Mouse (Mus musculus) stomach, postnatal 0 days (tissue): ENCODE measurements around the gene Dcaf12. TPM values are rescaled to one million over a fixed set of nuclear protein-coding genes. Genes with fewer than 3 reads are reported as not detected.

ENCODE experiments used
- ATAC-seq: fragments of 200-750 bp; cut with Nextera tagmentation; 2 replicates; pipeline ENCODE4 v1.8.0; 2017; ENCODE audit not compliant: low FRiP score, low TSS enrichment
- DNase-seq: peaks from one replicate; pipeline ENCODE4 v3.0.0-alpha.2; 2016; ENCODE audit warnings: low spot score
- H3K27ac ChIP-seq: fragments of 300-500 bp; sonication (generic); replicated peaks from 2 replicates; pipeline ENCODE4 v1.5.1; 2014; ENCODE audit warnings: mild to moderate bottlenecking, control low read depth
- H3K27me3 ChIP-seq: fragments of 300-500 bp; sonication (generic); 2 replicates; pipeline ENCODE4 v1.6.1; 2014; ENCODE audit warnings: low read length; ENCODE audit not compliant: control insufficient read depth, insufficient read depth
- H3K36me3 ChIP-seq: fragments of 300-500 bp; sonication (generic); 2 replicates; pipeline ENCODE4 v1.6.1; 2014; ENCODE audit warnings: low read length, mixed read lengths; ENCODE audit not compliant: control insufficient read depth, insufficient read depth
- H3K4me1 ChIP-seq: fragments of 300-500 bp; sonication (generic); replicated peaks from 2 replicates; pipeline ENCODE4 v1.6.1; 2014; ENCODE audit warnings: antibody characterized with exemption; ENCODE audit not compliant: control insufficient read depth, insufficient read depth
- H3K4me2 ChIP-seq: fragments of 300-500 bp; sonication (generic); replicated peaks from 2 replicates; pipeline ENCODE4 v1.6.1; 2014; ENCODE audit warnings: low read depth, mild to moderate bottlenecking, control low read depth, moderate library complexity
- H3K4me3 ChIP-seq: fragments of 300-500 bp; sonication (generic); 2 replicates; pipeline ENCODE4 v1.5.1; 2014; ENCODE audit warnings: low read depth, low read length, control low read depth
- H3K9ac ChIP-seq: fragments of 300-500 bp; sonication (generic); 2 replicates; pipeline ENCODE4 v1.6.1; 2014; ENCODE audit warnings: mild to moderate bottlenecking, low read length, control low read depth, mixed read lengths
- H3K9me3 ChIP-seq: fragments of 300-500 bp; sonication (generic); 2 replicates; pipeline ENCODE4 v1.6.1; 2016; ENCODE audit warnings: low read length; ENCODE audit not compliant: control insufficient read depth
- CTCF ChIP-seq: IDR thresholded peaks from 2 replicates; pipeline ENCODE4 v1.5.1; 2016; ENCODE audit warnings: antibody characterized with exemption, low read depth, mild to moderate bottlenecking, moderate library complexity
- EP300 ChIP-seq: optimal IDR thresholded peaks from 2 replicates; pipeline ENCODE3; 2016; ENCODE audit warnings: antibody characterized with exemption
- whole genome bisulfite sequencing: fragments of 180-500 bp; shearing (Covaris S2); extraction: QIAGEN DNeasy Blood & Tissue Kit; methylation state at CpG from one replicate; pipeline ENCODE4 v1.1.7; 2014; 5-methylcytosine and 5-hydroxymethylcytosine counted together
- polyA plus RNA-seq: library from polyadenylated mRNA; unstranded; fragments of >200 nt; fragmentation: Nextera tagmentation; extraction: Ambion mirVana; gene quantifications from 2 replicates; pipeline ENCODE4 v1.2.1, GENCODE M21; 2015

Dcaf12 gene
- polyA plus RNA-seq, 1 experiment from 2014 or later, result 32.4 TPM

GRCm38 (mm10) chr4:41303671-41304070 is 11.0 kb downstream of the Dcaf12 start:
- no peak overlapping the region for H3K9ac ChIP-seq
- 73% methylated on average over 7 of the region's 7 CpGs for WGBS
- no peaks in the 10 kb centered on the region for H3K9me3 ChIP-seq
- H3K4me3 ChIP-seq, result no peak overlapping the region
- no peak overlapping the region for H3K27ac ChIP-seq
- H3K4me2 ChIP-seq, result no peak overlapping the region
- no peaks in the 10 kb centered on the region for H3K27me3 ChIP-seq
- DNase-seq (no peak), ATAC-seq (no peak)
- TF ChIP-seq EP300 (no peak), CTCF (no peak)
- H3K36me3 ChIP-seq, result peaks cover 23% of the 10 kb centered on the region
- H3K4me1 ChIP-seq, result no peaks in the 10 kb centered on the region

GRCm38 (mm10) chr4:41298976-41299375 is 15.7 kb downstream of the Dcaf12 start:
- Histone ChIP-seq H3K27ac (no peak overlapping the region), H3K9ac (no peak overlapping the region), H3K27me3 (no peaks in the 10 kb centered on the region), H3K4me2 (no peak overlapping the region), H3K36me3 (peaks cover 34% of the 10 kb centered on the region), H3K4me3 (no peak overlapping the region), H3K9me3 (no peaks in the 10 kb centered on the region), H3K4me1 (no peaks in the 10 kb centered on the region)
- TF ChIP-seq EP300 (no peak), CTCF (no peak)
- DNase-seq (no peak), ATAC-seq (no peak)
- 93% methylated on average over 5 of the region's 5 CpGs for WGBS

- H3K27me3 ChIP-seq, result no peaks in the 10 kb centered on the region
- H3K9me3 ChIP-seq, result no peaks in the 10 kb centered on the region
- no peaks in the 10 kb centered on the region for H3K4me1 ChIP-seq
- WGBS, result 96% methylated on average over 7 of the region's 7 CpGs
- no peak overlapping the region for H3K27ac ChIP-seq
- H3K36me3 ChIP-seq, result peaks cover 31% of the 10 kb centered on the region
- H3K4me2 ChIP-seq, result no peak overlapping the region
- H3K9ac ChIP-seq, result no peak overlapping the region
- no peak overlapping the region for H3K4me3 ChIP-seq
- no peak for DNase-seq
- no peak for ATAC-seq
- TF ChIP-seq CTCF, result no peak
Measured at GRCm38 (mm10) chr4:41295960-41296359, 18.7 kb downstream of the Dcaf12 start.

- Histone ChIP-seq H3K27ac (no peak overlapping the region), H3K9ac (no peak overlapping the region), H3K9me3 (no peaks in the 10 kb centered on the region), H3K27me3 (no peaks in the 10 kb centered on the region), H3K4me1 (no peaks in the 10 kb centered on the region), H3K4me2 (no peak overlapping the region), H3K4me3 (no peak overlapping the region), H3K36me3 (peaks cover 34% of the 10 kb centered on the region)
- no peak for ATAC-seq
- TF ChIP-seq CTCF (no peak), EP300 (no peak)
- 79% methylated on average over 11 of the region's 11 CpGs for WGBS
- no peak for DNase-seq
Measured at GRCm38 (mm10) chr4:41295507-41295906, 19.2 kb downstream of the Dcaf12 start.

GRCm38 (mm10) chr4:41293907-41294306 is 20.8 kb downstream of the Dcaf12 start:
- no peak for ATAC-seq
- TF ChIP-seq CTCF, result no peak
- no peaks in the 10 kb centered on the region for H3K4me1 ChIP-seq
- H3K27ac ChIP-seq, result no peak overlapping the region
- WGBS, result 67% methylated on average over 4 of the region's 4 CpGs
- H3K9ac ChIP-seq, result no peak overlapping the region
- no peaks in the 10 kb centered on the region for H3K9me3 ChIP-seq
- H3K27me3 ChIP-seq, result no peaks in the 10 kb centered on the region
- no peak for DNase-seq
- H3K36me3 ChIP-seq, result peaks cover 27% of the 10 kb centered on the region
- H3K4me3 ChIP-seq, result no peak overlapping the region
- no peak overlapping the region for H3K4me2 ChIP-seq

- no peaks in the 10 kb centered on the region for H3K4me1 ChIP-seq
- TF ChIP-seq EP300 (no peak), CTCF (no peak)
- H3K4me3 ChIP-seq, result no peak overlapping the region
- H3K9ac ChIP-seq, result no peak overlapping the region
- H3K4me2 ChIP-seq, result no peak overlapping the region
- DNase-seq, result no peak
- H3K27me3 ChIP-seq, result no peaks in the 10 kb centered on the region
- 74% methylated on average over 7 of the region's 7 CpGs for WGBS
- no peaks in the 10 kb centered on the region for H3K9me3 ChIP-seq
- peaks cover 15% of the 10 kb centered on the region for H3K36me3 ChIP-seq
- H3K27ac ChIP-seq, result no peak overlapping the region
- no peak for ATAC-seq
Measured at GRCm38 (mm10) chr4:41289802-41290201, 24.9 kb downstream of the Dcaf12 start.
